Mouse (Mus musculus) subcutaneous adipose tissue, adult 2 months (tissue): Measurements from ENCODE around the gene Odf4. TPM values are rescaled to one million over a fixed set of nuclear protein-coding genes. Genes with fewer than 3 reads are reported as not detected.

Experiments used
- polyA plus RNA-seq: library from polyadenylated mRNA; depleted of rRNA; stranded (reverse); fragments of >200 nt; gene quantifications from 2 replicates; pipeline ENCODE4 v1.2.3, GENCODE M21; 2012; ENCODE audit warnings: low replicate concordance; rRNA removed

Gene Odf4
- 0.24 and 0.30 TPM in 2 replicates for polyA plus RNA-seq

GRCm38 (mm10) chr11:68926981-68927380 is at the start of gene Odf4:
Gene Odf4 (minus strand): TSS chr11:68927081.

GRCm38 (mm10) chr11:68975085-68975484 is 48.2 kb upstream of the Odf4 start, which contains the start of gene Rangrf:
Gene Rangrf (minus strand): TSS chr11:68975185.

GRCm38 (mm10) chr11:68967337-68968282 is 40.7 kb upstream of the Odf4 start, which contains the start of gene Slc25a35:
Gene Slc25a35 (plus strand): TSS chr11:68968131.

DNA sequence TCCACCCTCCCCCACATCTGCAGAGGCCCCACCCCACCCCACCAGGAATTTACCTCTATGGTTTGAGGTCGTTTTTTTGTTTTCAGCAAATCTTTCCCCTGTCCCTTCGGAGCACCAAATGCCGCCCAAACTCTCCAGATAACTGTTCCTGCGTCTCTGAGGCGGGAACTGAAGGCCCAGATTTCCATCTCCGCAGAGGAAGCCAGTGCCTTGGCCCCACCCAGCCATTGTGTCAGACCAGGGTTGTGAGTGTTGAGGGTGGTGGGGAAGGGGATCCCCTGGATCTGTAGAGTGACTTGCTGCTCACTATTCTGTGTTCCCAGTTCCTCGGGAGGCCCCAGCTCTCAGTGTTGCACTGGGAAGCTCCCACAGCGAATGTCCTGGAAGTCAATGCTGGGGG is 30.4 kb upstream of the Odf4 start, which contains the start of gene Arhgef15:
TSS of gene Arhgef15 (minus strand) at position 173 of the 400 bp plus-strand sequence.

DNA sequence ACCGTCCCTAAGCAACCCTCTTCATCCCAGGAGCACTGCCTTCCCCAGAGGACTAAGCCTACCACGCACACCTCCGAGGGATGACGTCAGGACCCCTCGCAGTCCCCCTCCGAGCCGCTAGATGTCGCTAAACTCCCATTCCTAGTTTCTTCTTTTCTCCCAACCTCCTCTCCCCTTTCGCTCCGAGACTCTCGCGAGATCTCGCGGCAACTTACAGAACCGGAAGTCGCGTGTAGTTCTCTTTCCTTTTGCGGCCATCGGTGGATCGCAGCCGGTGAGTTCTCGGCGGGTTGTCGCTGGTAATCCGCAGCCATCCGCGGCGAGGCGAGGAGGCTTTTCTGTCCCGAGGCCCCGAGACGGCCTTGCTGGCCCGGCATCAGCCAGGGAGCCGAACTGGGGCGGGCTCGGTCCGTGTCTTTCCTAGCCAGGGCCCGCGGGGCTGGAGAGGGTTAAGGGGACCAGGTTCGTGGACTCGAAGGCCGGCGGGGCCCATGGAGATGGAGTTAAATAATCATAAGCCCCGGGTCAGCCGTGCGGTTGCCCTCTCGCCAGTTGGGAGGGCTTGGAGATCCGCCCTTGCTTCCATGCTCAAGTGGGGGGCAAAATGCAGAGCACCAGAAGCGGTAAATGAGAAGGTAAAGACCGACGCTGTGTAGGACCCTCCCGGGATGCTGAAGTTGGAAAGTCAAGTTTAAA is 25.4 kb downstream of the Odf4 start, which contains the start of gene Rpl26:
TSS of gene Rpl26 (plus strand) at position 233 of the 696 bp plus-strand sequence.

GRCm38 (mm10) chr11:68888253-68888652 is 38.6 kb downstream of the Odf4 start, which contains the start of gene Rnf222:
Gene Rnf222 (plus strand): TSS chr11:68888553.

Other genes with a start within 250 kb of the Odf4 start
- 24.0 and 97.6 TPM in 2 replicates for gene Myh10, start 235.5 kb downstream of the Odf4 start, polyA plus RNA-seq
- gene Ndel1, start 55.2 kb downstream of the Odf4 start, polyA plus RNA-seq = 72.8 and 73.3 TPM in 2 replicates
- not detected in 2 replicates for gene Rnf222, start 38.5 kb downstream of the Odf4 start, polyA plus RNA-seq
- 1,054 and 2,025 TPM in 2 replicates for gene Rpl26, start 25.5 kb downstream of the Odf4 start, polyA plus RNA-seq
- gene Arhgef15, start 30.4 kb upstream of the Odf4 start, polyA plus RNA-seq = 51.6 and 87.1 TPM in 2 replicates
- 56.5 and 113 TPM in 2 replicates for gene Slc25a35, start 41.0 kb upstream of the Odf4 start, polyA plus RNA-seq
- 21.1 and 40.6 TPM in 2 replicates for gene Rangrf, start 48.1 kb upstream of the Odf4 start, polyA plus RNA-seq
- gene Pfas, start 81.4 kb upstream of the Odf4 start, polyA plus RNA-seq = 10.0 and 25.2 TPM in 2 replicates
- gene Ctc1, start 88.8 kb upstream of the Odf4 start, polyA plus RNA-seq = 28.6 and 48.0 TPM in 2 replicates
- 4.3 and 22.5 TPM in 2 replicates for gene Aurkb, start 118.6 kb upstream of the Odf4 start, polyA plus RNA-seq
- gene Borcs6, start 132.6 kb upstream of the Odf4 start, polyA plus RNA-seq = 16.4 and 22.0 TPM in 2 replicates
- 15.9 and 42.3 TPM in 2 replicates for gene Tmem107, start 143.7 kb upstream of the Odf4 start, polyA plus RNA-seq
- gene Vamp2, start 161.4 kb upstream of the Odf4 start, polyA plus RNA-seq = 99.7 and 132 TPM in 2 replicates
- gene Per1, start 168.1 kb upstream of the Odf4 start, polyA plus RNA-seq = 20.2 and 56.0 TPM in 2 replicates
- 0.14 and 0.26 TPM in 2 replicates for gene Hes7, start 193.3 kb upstream of the Odf4 start, polyA plus RNA-seq
- gene 9130213A22Rik, start 195.5 kb upstream of the Odf4 start, polyA plus RNA-seq = 0.90 and 2.0 TPM in 2 replicates
- 0.44 and 1.8 TPM in 2 replicates for gene Aloxe3, start 198.8 kb upstream of the Odf4 start, polyA plus RNA-seq
- gene Alox12b, start 229.9 kb upstream of the Odf4 start, polyA plus RNA-seq = 0.06 TPM in 1 of 2 replicates, not detected in the other